In the genomic region with DNA sequence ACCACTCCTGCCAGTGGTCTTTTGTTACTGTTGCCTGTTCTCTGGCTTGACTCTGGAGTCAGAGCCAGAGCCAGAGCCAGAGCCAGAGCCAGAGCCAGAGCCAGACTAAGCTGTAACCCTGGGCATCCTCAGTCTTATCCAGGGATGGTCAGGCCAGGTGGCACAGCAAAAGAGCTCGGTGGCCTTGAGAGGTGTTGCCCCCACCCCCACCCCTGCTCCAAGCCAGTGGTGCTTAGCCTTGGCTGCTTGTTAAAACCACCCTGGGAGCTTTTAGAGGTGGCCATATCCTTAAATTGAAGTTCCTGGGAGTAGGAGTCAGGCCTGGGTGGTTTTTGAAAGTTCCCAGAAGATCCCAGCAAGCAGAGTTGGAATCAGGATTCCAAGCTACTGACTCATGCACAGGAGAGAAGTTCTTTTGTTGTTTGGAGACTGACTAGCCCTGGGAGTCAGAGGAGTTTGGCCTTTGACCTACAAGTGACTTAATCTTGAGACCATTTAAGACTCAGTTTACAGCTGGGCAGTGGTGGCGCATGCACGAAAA, we compare ENCODE assay signal across 25 mouse cellular contexts. TPM values are rescaled to one million over a fixed set of nuclear protein-coding genes. Genes with fewer than 3 reads are reported as not detected.
DNase-seq lines count a peak whose midpoint lies in the region; ATAC-seq and TF ChIP-seq lines count a peak whose summit lies in the region.
"Had no signal": no experiment of that assay in that cellular context is flagged by ENCODE, and none has a peak within 500 bp of the region (broad histone marks: within the 10 kb centered on the region; RNA-seq: fewer than 3 reads in every experiment).

No protein-coding gene starts in this region.

- H3K27me3 ChIP-seq in hindbrain, postnatal 0 days (ENCODE audit: insufficient read depth, low read length): no peaks in the 10 kb centered on the region
- no peaks in the 10 kb centered on the region for H3K27me3 ChIP-seq in hindbrain, embryonic 14.5 days (ENCODE audit: control insufficient read depth, insufficient read depth, low read length)
- no peaks in the 10 kb centered on the region for H3K27me3 ChIP-seq in ES-Bruce4 (ENCODE audit: control insufficient read depth, insufficient read depth, low read length, poor library complexity, severe bottlenecking)
- H3K27me3 ChIP-seq: forebrain, embryonic 15.5 days; heart, embryonic 12.5 days; limb, embryonic 13.5 days; lung, embryonic 15.5 days; midbrain, embryonic 12.5 days had no signal

- TF ChIP-seq EP300 in ES-Bruce4 (IDR thresholded peaks at IDR 0.05; ENCODE audit: insufficient read depth, low read depth, low read length): no peak

- H3K36me3 ChIP-seq in hindbrain, postnatal 0 days (ENCODE audit: insufficient read depth, low read length): no peaks in the 10 kb centered on the region
- H3K36me3 ChIP-seq in hindbrain, embryonic 14.5 days (replicated peaks; ENCODE audit: control insufficient read depth, insufficient read depth): no peaks in the 10 kb centered on the region
- no peaks in the 10 kb centered on the region for H3K36me3 ChIP-seq in ES-Bruce4 (ENCODE audit: control insufficient read depth, insufficient read depth, low read length, poor library complexity, severe bottlenecking)
- H3K36me3 ChIP-seq: forebrain, embryonic 15.5 days; heart, embryonic 12.5 days; limb, embryonic 13.5 days; lung, embryonic 15.5 days; midbrain, embryonic 12.5 days had no signal

- no peak overlapping the region for H3K4me3 ChIP-seq in hindbrain, postnatal 0 days (ENCODE audit: low read length)
- H3K4me3 ChIP-seq in hindbrain, embryonic 14.5 days (replicated peaks; ENCODE audit: low read length): no peak overlapping the region
- H3K4me3 ChIP-seq in ES-Bruce4 (ENCODE audit: low read depth, low read length): no peak overlapping the region
- no peak overlapping the region for H3K4me3 ChIP-seq in embryonic fibroblast, embryonic 13.5 days (ENCODE audit: insufficient read depth, low read length)
- H3K4me3 ChIP-seq: erythroblast, embryonic 14.5 days; forebrain, embryonic 15.5 days; heart, embryonic 12.5 days; limb, embryonic 13.5 days; lung, embryonic 15.5 days; midbrain, embryonic 12.5 days had no signal

- ATAC-seq in hindbrain, postnatal 0 days: peak; percentile 15; the same call in 1 of the 2 replicates
- ATAC-seq in hindbrain, embryonic 14.5 days (ENCODE audit: low FRiP score): no peak
- ATAC-seq: forebrain, embryonic 15.5 days; hindbrain, embryonic 16.5 days; intestine, postnatal 0 days had no signal

- TF ChIP-seq POLR2A in ES-Bruce4 (IDR thresholded peaks at IDR 0.05; ENCODE audit: insufficient read depth, low read length): no peak
- no peak for TF ChIP-seq POLR2A in embryonic fibroblast, embryonic 13.5 days (IDR thresholded peaks at IDR 0.05; ENCODE audit: low read depth, low read length)

- H3K9me3 ChIP-seq in hindbrain, postnatal 0 days (ENCODE audit: low read length): no peaks in the 10 kb centered on the region
- H3K9me3 ChIP-seq in hindbrain, embryonic 14.5 days (ENCODE audit: control insufficient read depth, low read length): no peaks in the 10 kb centered on the region
- H3K9me3 ChIP-seq in ES-Bruce4 (replicated peaks; ENCODE audit: control insufficient read depth, insufficient read depth, low read length, poor library complexity, severe bottlenecking): no peaks in the 10 kb centered on the region
- H3K9me3 ChIP-seq: forebrain, embryonic 15.5 days; heart, embryonic 12.5 days; limb, embryonic 13.5 days; lung, embryonic 15.5 days; midbrain, embryonic 12.5 days had no signal

- TF ChIP-seq CTCF in hindbrain, postnatal 0 days (IDR thresholded peaks at IDR 0.05; ENCODE audit: low read depth): no peak
- no peak for TF ChIP-seq CTCF in ES-Bruce4 (IDR thresholded peaks at IDR 0.05; ENCODE audit: low read depth, low read length)
- TF ChIP-seq CTCF in embryonic fibroblast, embryonic 13.5 days (IDR thresholded peaks at IDR 0.05; ENCODE audit: borderline replicate concordance, insufficient read depth, low read length): no peak

- H3K9ac ChIP-seq in hindbrain, postnatal 0 days (replicated peaks; ENCODE audit: low read length): no peak overlapping the region
- H3K9ac ChIP-seq in hindbrain, embryonic 14.5 days: no peak overlapping the region
- no peak overlapping the region for H3K9ac ChIP-seq in ES-Bruce4 (ENCODE audit: low read depth, poor library complexity, severe bottlenecking)
- H3K9ac ChIP-seq: forebrain, embryonic 15.5 days; heart, embryonic 12.5 days; limb, embryonic 13.5 days; liver, embryonic 14.5 days; lung, embryonic 15.5 days; midbrain, embryonic 12.5 days had no signal

- H3K4me1 ChIP-seq in hindbrain, postnatal 0 days (ENCODE audit: insufficient read depth, low read length): no peaks in the 10 kb centered on the region
- H3K4me1 ChIP-seq in hindbrain, embryonic 14.5 days (replicated peaks; ENCODE audit: control insufficient read depth, insufficient read depth, low read length): no peaks in the 10 kb centered on the region
- peaks cover 6% of the 10 kb centered on the region for H3K4me1 ChIP-seq in ES-Bruce4 (ENCODE audit: control insufficient read depth, insufficient read depth, low read length)
- H3K4me1 ChIP-seq in embryonic fibroblast, embryonic 13.5 days (ENCODE audit: control insufficient read depth, insufficient read depth, low read length): peaks cover 12% of the 10 kb centered on the region
- H3K4me1 ChIP-seq: lung, embryonic 15.5 days had no signal

- H3K27ac ChIP-seq in hindbrain, postnatal 0 days: no peak overlapping the region
- H3K27ac ChIP-seq in hindbrain, embryonic 14.5 days: no peak overlapping the region
- 0 out of 2 replicates have a peak overlapping the region, but pooled peaks have one; percentile 20 for H3K27ac ChIP-seq in ES-Bruce4 (ENCODE audit: insufficient read depth, low read length)
- peak overlapping the region; percentile 95 for H3K27ac ChIP-seq in embryonic fibroblast, embryonic 13.5 days (ENCODE audit: insufficient read depth, low read length)
- H3K27ac ChIP-seq: forebrain, embryonic 15.5 days; limb, embryonic 13.5 days; liver, embryonic 14.5 days; lung, embryonic 15.5 days; macrophage; midbrain, embryonic 12.5 days had no signal

- H3K4me2 ChIP-seq in hindbrain, postnatal 0 days (ENCODE audit: low read depth, low read length): no peak overlapping the region
- no peak overlapping the region for H3K4me2 ChIP-seq in hindbrain, embryonic 14.5 days (replicated peaks)
- H3K4me2 ChIP-seq: forebrain, embryonic 15.5 days; heart, embryonic 12.5 days; limb, embryonic 13.5 days; lung, embryonic 15.5 days; midbrain, embryonic 12.5 days had no signal

- WGBS in hindbrain, postnatal 0 days: 77% methylated on average over 3 of the region's 3 CpGs
- WGBS in hindbrain, embryonic 14.5 days: 84% methylated on average over 3 of the region's 3 CpGs

- no peak for DNase-seq in hindbrain, postnatal 0 days (ENCODE audit: low spot score)
- no peak for DNase-seq in hindbrain, embryonic 14.5 days (ENCODE audit: low spot score)
- DNase-seq in 3T3-L1 (ENCODE audit: low read depth, low spot score): peak; percentile 88
- DNase-seq in spleen, postnatal 10 days (ENCODE audit: low spot score in 2 of 2): no peak
- no peak for DNase-seq in layer of hippocampus, postnatal 36 days
- DNase-seq: adrenal gland, postnatal 25 days; cerebellum, adult 11-12 months; cerebellum, postnatal 36 days; heart, postnatal 4 days; kidney, postnatal 36 days; layer of hippocampus, adult 9-11 months; spleen, adult 18-20 months; thymus, postnatal 36 days had no signal

RNA-seq across cellular contexts. Expression of gene Actn1, which starts 31.8 kb away (rescaled TPM):
- 18.3 and 22.4 TPM in 2 replicates for total RNA-seq in hindbrain, postnatal 0 days (2014; rRNA removed)
- polyA plus RNA-seq in hindbrain, postnatal 0 days (2015; fragmentation: Nextera tagmentation; extraction: Ambion mirVana): 7.4 and 8.3 TPM in 2 replicates
- polyA plus RNA-seq in hindbrain, embryonic 14.5 days (2014; fragmentation: Nextera tagmentation; extraction: Ambion mirVana): 9.9 and 10.0 TPM in 2 replicates
- 193 and 203 TPM in 2 replicates for polyA plus RNA-seq in ES-Bruce4 (2011; ENCODE audit: insufficient read depth, insufficient read length, low read depth, missing spikeins)
- 488 and 794 TPM in 2 replicates for polyA plus RNA-seq in embryonic fibroblast, embryonic 13.5 days (2011; ENCODE audit: insufficient read length, low read depth, missing spikeins)
- total RNA-seq in layer of hippocampus, postnatal 36 days (2021): 100 to 1,000 TPM in 1 of 2 experiments, 10 to 100 TPM in 1; 97.5 to 106 TPM

Comparison
In these comparisons a context has a peak if more than half of its experiments do, and no peak if none do; other contexts are left out.
1. H3K27ac ChIP-seq: peak in ES-Bruce4 (single experiment) and embryonic fibroblast, embryonic 13.5 days (single experiment); none in hindbrain, postnatal 0 days (single experiment) and hindbrain, embryonic 14.5 days (single experiment).
2. RNA of gene Actn1, which starts 31.8 kb away (polyA plus RNA-seq): 488 to 794 TPM in embryonic fibroblast, embryonic 13.5 days and 193 to 203 TPM in ES-Bruce4; 9.9 to 10.0 TPM in hindbrain, embryonic 14.5 days and 7.4 to 8.3 TPM in hindbrain, postnatal 0 days; every median in the first group is over 10 times any median in the second.